Mouse (Mus musculus) testis, adult 2 months (tissue): ENCODE results near the gene Rnf185. TPM values are rescaled to one million over a fixed set of nuclear protein-coding genes. Genes with fewer than 3 reads are reported as not detected.
A peak's percentile ranks its signal among the peaks of the same experiment; 100 is the strongest.

Source experiments
- H3K27ac ChIP-seq: fragments of 200-500 bp; 2 replicates; pipeline ENCODE4 v1.5.1; 2012; ENCODE audit warnings: low read depth, low read length; ENCODE audit not compliant: control insufficient read depth, insufficient read depth
- H3K27me3 ChIP-seq: fragments of 200-500 bp; 2 replicates; pipeline ENCODE4 v1.6.1; 2012; ENCODE audit warnings: mild to moderate bottlenecking, low read length, moderate library complexity; ENCODE audit not compliant: control insufficient read depth, insufficient read depth
- H3K36me3 ChIP-seq: fragments of 200-500 bp; 2 replicates; pipeline ENCODE4 v1.6.1; 2012; ENCODE audit warnings: mild to moderate bottlenecking, low read length; ENCODE audit not compliant: control insufficient read depth, insufficient read depth
- H3K4me1 ChIP-seq: fragments of 200-500 bp; 2 replicates; pipeline ENCODE4 v1.6.1; 2012; ENCODE audit warnings: low read length; ENCODE audit not compliant: control insufficient read depth, insufficient read depth
- H3K4me3 ChIP-seq: fragments of 200-500 bp; 2 replicates; pipeline ENCODE4 v1.5.1; 2012; ENCODE audit warnings: low read depth, mild to moderate bottlenecking, low read length, moderate library complexity, mixed read lengths; ENCODE audit not compliant: control insufficient read depth
- CTCF ChIP-seq: fragments of 200-500 bp; IDR thresholded peaks from 2 replicates; pipeline ENCODE4 v1.5.1; 2012; ENCODE audit warnings: low read depth, mild to moderate bottlenecking, inconsistent platforms, low read length, moderate library complexity; ENCODE audit not compliant: control insufficient read depth, insufficient read depth, insufficient replicate concordance
- POLR2A ChIP-seq: fragments of 200-500 bp; IDR thresholded peaks from 2 replicates; pipeline ENCODE4 v1.6.1; 2012; ENCODE audit warnings: low read depth, mild to moderate bottlenecking, inconsistent platforms, low read length, moderate library complexity; ENCODE audit not compliant: control insufficient read depth
- polyA plus RNA-seq: library from polyadenylated mRNA; depleted of rRNA; stranded (reverse); fragments of >200 nt; gene quantifications from 2 replicates; pipeline ENCODE4 v1.2.3, GENCODE M21; 2012; rRNA removed

Rnf185 gene
- polyA plus RNA-seq, 1 experiment: 46.2 TPM

- Histone ChIP-seq H3K27me3 (no peaks in the 10 kb centered on the region), H3K36me3 (no peaks in the 10 kb centered on the region), H3K27ac (no peak overlapping the region), H3K4me1 (peaks cover 15% of the 10 kb centered on the region), H3K4me3 (peak overlapping the region; percentile 53)
- TF ChIP-seq CTCF (no peak), POLR2A (no peak)
These were observed 80.4 kb downstream of the Rnf185 start for GRCm38 (mm10) chr11:3371599-3372295.

GRCm38 (mm10) chr11:3370928-3371598 lies 81.1 kb downstream of the Rnf185 start:
- no peak overlapping the region for H3K27ac ChIP-seq
- H3K27me3 ChIP-seq: no peaks in the 10 kb centered on the region
- peaks cover 15% of the 10 kb centered on the region for H3K4me1 ChIP-seq
- TF ChIP-seq POLR2A: no peak
- no peak for TF ChIP-seq CTCF
- peak overlapping the region; percentile 53 for H3K4me3 ChIP-seq
- H3K36me3 ChIP-seq: no peaks in the 10 kb centered on the region

GRCm38 (mm10) chr11:3370162-3370561 lies 82.0 kb downstream of the Rnf185 start:
- Histone ChIP-seq H3K36me3 (no peaks in the 10 kb centered on the region), H3K4me1 (peaks cover 15% of the 10 kb centered on the region), H3K27me3 (no peaks in the 10 kb centered on the region), H3K27ac (no peak overlapping the region), H3K4me3 (no peak overlapping the region)
- TF ChIP-seq CTCF (no peak), POLR2A (no peak)

GRCm38 (mm10) chr11:3369449-3369848 lies 82.7 kb downstream of the Rnf185 start:
- Histone ChIP-seq H3K36me3 (no peaks in the 10 kb centered on the region), H3K27me3 (no peaks in the 10 kb centered on the region), H3K27ac (no peak overlapping the region), H3K4me1 (peaks cover 15% of the 10 kb centered on the region), H3K4me3 (no peak overlapping the region)
- TF ChIP-seq POLR2A: no peak
- no peak for TF ChIP-seq CTCF

GRCm38 (mm10) chr11:3368983-3369382 lies 83.2 kb downstream of the Rnf185 start:
- H3K27me3 ChIP-seq: no peaks in the 10 kb centered on the region
- peaks cover 15% of the 10 kb centered on the region for H3K4me1 ChIP-seq
- no peak for TF ChIP-seq POLR2A
- H3K36me3 ChIP-seq: no peaks in the 10 kb centered on the region
- no peak overlapping the region for H3K4me3 ChIP-seq
- H3K27ac ChIP-seq: no peak overlapping the region

GRCm38 (mm10) chr11:3366411-3366810 lies 85.8 kb downstream of the Rnf185 start:
- H3K4me3 ChIP-seq: no peak overlapping the region
- no peak overlapping the region for H3K27ac ChIP-seq
- H3K36me3 ChIP-seq: no peaks in the 10 kb centered on the region
- TF ChIP-seq CTCF (no peak), POLR2A (no peak)
- H3K4me1 ChIP-seq: peaks cover 15% of the 10 kb centered on the region
- H3K27me3 ChIP-seq: no peaks in the 10 kb centered on the region

Other genes with a start within 250 kb of the Rnf185 start
- gene Eif4enif1, start 250.0 kb downstream of the Rnf185 start, polyA plus RNA-seq: 34.8 and 36.6 TPM in 2 replicates
- gene Drg1, start 185.9 kb downstream of the Rnf185 start, polyA plus RNA-seq: 64.4 and 74.6 TPM in 2 replicates
- gene Patz1, start 163.5 kb downstream of the Rnf185 start, polyA plus RNA-seq: 4.9 and 5.8 TPM in 2 replicates
- gene Pik3ip1, start 122.0 kb downstream of the Rnf185 start, polyA plus RNA-seq: 146 and 160 TPM in 2 replicates
- 48.6 and 53.3 TPM in 2 replicates for gene Limk2, start 43.2 kb downstream of the Rnf185 start, polyA plus RNA-seq
- 2.6 and 2.8 TPM in 2 replicates for gene Pla2g3, start 35.9 kb upstream of the Rnf185 start, polyA plus RNA-seq
- gene Inpp5j, start 52.5 kb upstream of the Rnf185 start, polyA plus RNA-seq: 3.8 and 4.7 TPM in 2 replicates
- gene Selenom, start 62.3 kb upstream of the Rnf185 start, polyA plus RNA-seq: 13.8 and 19.2 TPM in 2 replicates
- gene Smtn, start 88.2 kb upstream of the Rnf185 start, polyA plus RNA-seq: 4.4 and 6.9 TPM in 2 replicates
- 15.5 and 16.0 TPM in 2 replicates for gene Morc2a, start 196.8 kb upstream of the Rnf185 start, polyA plus RNA-seq